Mouse (Mus musculus) MEL (cell line): Measurements from ENCODE around the gene Slc44a4.

Source experiments
- NRF1 ChIP-seq: IDR thresholded peaks from 2 replicates; pipeline ENCODE4 v1.6.1; 2014; ENCODE audit warnings: low read depth, mild to moderate bottlenecking, inconsistent platforms, low read length, improper control_type of control experiment, moderate library complexity; ENCODE audit not compliant: poor library complexity, insufficient read depth, severe bottlenecking
- ZNF384 ChIP-seq: IDR thresholded peaks from 2 replicates; pipeline ENCODE4 v1.6.1; 2012; ENCODE audit warnings: low read depth, mild to moderate bottlenecking, inconsistent platforms, low read length, improper control_type of control experiment

DNA sequence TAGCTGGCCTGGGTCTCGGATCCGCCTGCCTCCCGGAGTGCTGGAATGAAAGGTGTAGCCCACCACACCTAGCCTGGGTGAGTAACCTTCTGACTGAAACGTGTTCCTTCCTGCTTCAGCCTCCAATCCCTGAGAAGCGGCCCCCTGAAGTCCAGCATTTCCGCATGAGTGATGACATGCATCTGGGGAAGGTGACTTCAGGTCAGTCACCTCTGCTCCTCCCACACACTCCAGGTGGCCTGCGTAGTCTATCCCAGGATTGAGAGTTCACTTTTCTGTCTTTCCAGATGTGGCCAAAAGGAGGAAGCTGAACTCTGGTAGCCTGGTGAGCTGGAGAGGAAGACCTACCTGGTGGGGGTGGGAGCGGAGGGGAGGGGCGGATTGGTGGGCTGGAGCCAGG, 11.4 kb upstream of the Slc44a4 start:
- TF ChIP-seq ZNF384, result no peak
- TF ChIP-seq NRF1, result no peak
